Mouse (Mus musculus): ENCODE measurements around the gene Aagab. TPM values are rescaled to one million over a fixed set of nuclear protein-coding genes. Genes with fewer than 3 reads are reported as not detected.

The Aagab gene
- polyA plus RNA-seq, 1 experiment from 2014 or later = 32.5 TPM

DNA sequence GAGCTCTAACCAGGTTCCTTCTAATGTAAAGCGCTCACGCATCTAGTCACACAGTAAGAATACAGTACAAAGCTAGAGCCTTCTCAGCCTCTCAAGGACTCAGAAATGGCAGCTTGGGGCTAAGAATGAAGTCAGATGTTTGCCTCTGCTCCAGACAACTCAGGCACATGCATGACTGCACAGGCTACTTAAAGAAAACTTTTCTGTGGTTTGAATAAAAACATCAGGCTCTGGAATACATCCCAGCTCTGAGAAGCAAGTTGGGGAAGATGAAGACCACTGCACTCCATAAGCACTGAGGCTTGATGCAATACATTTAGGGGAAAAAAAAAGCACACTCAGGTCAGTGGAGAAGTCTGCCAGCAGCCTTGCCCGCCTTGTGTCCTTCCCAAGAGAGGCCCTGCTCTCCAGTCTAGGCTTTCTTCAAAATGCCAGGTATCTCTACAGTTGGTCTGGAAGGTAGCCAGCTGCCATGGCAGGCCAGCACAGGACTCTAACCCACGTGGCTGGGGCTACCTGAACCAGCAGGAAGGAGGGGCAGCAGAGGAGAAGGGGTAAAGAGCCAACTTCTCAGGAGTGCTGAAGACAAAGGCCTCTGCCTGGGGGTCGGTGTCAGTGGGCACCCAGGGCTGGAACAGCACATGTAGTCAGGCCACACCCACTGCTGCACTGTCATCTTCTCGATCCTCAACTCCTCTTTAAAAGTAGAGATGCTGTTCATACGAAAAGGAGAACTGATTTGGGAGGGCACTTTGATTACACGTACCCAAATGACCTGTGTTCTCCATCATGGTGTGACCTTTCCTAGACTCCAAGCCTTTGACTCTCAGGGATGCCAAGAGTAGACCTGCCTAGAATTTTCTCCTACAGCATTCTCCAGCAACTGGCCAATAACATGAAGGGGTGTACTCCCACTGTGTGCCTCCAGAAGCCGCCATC, 45.4 kb downstream of the Aagab start:
- Histone ChIP-seq H3K9ac (ENCODE audit: low read length) (no peak overlapping the region), H3K27me3 (ENCODE audit: control insufficient read depth, insufficient read depth, low read length) (no peaks in the 10 kb centered on the region), H3K4me1 (ENCODE audit: control insufficient read depth, insufficient read depth, low read length) (peaks cover 10% of the 10 kb centered on the region), H3K36me3 (ENCODE audit: control insufficient read depth, insufficient read depth) (peaks cover 30% of the 10 kb centered on the region), H3K9me3 (replicated peaks; ENCODE audit: control insufficient read depth, low read length) (no peaks in the 10 kb centered on the region), H3K27ac (ENCODE audit: low read length) (0 out of 2 replicates have a peak overlapping the region, but pooled peaks have one; percentile 1), H3K4me3 (ENCODE audit: low read length) (no peak overlapping the region), H3K4me2 (ENCODE audit: low read depth, low read length) (no peak overlapping the region)
- 69% methylated on average over 9 of the region's 9 CpGs for WGBS
- ATAC-seq (replicated peaks; ENCODE audit: extremely low read depth, insufficient read depth, low FRiP score) = no peak

DNA sequence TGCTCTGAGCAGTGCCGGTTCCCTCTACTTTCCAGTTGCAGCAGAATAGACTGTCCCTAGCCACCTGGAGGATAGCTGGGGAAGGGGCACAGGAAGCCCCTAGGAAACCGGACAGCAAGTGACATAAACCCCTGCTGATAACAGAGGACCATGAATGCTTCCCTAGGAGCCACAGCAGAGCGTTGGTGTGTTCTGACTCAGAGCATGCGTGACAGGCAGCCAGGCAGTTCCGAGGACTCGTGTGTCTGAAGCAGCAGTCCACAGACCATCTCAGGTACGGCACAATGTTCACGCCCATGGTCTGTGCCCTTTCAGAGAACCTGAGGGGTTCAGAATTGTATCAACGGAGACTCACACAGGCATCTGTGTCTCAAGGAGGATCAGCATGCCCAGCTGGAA, 46.1 kb downstream of the Aagab start:
- no peak overlapping the region for H3K27ac ChIP-seq (ENCODE audit: low read length)
- no peak overlapping the region for H3K9ac ChIP-seq (ENCODE audit: low read length)
- H3K4me2 ChIP-seq (ENCODE audit: low read depth, low read length) = no peak overlapping the region
- peaks cover 15% of the 10 kb centered on the region for H3K4me1 ChIP-seq (ENCODE audit: control insufficient read depth, insufficient read depth, low read length)
- ATAC-seq (replicated peaks; ENCODE audit: extremely low read depth, insufficient read depth, low FRiP score) = no peak
- no peaks in the 10 kb centered on the region for H3K27me3 ChIP-seq (ENCODE audit: control insufficient read depth, insufficient read depth, low read length)
- H3K4me3 ChIP-seq (ENCODE audit: low read length) = no peak overlapping the region
- no peaks in the 10 kb centered on the region for H3K9me3 ChIP-seq (replicated peaks; ENCODE audit: control insufficient read depth, low read length)
- H3K36me3 ChIP-seq (ENCODE audit: control insufficient read depth, insufficient read depth) = peaks cover 31% of the 10 kb centered on the region
- 74% methylated on average over 9 of the region's 9 CpGs for WGBS

DNA sequence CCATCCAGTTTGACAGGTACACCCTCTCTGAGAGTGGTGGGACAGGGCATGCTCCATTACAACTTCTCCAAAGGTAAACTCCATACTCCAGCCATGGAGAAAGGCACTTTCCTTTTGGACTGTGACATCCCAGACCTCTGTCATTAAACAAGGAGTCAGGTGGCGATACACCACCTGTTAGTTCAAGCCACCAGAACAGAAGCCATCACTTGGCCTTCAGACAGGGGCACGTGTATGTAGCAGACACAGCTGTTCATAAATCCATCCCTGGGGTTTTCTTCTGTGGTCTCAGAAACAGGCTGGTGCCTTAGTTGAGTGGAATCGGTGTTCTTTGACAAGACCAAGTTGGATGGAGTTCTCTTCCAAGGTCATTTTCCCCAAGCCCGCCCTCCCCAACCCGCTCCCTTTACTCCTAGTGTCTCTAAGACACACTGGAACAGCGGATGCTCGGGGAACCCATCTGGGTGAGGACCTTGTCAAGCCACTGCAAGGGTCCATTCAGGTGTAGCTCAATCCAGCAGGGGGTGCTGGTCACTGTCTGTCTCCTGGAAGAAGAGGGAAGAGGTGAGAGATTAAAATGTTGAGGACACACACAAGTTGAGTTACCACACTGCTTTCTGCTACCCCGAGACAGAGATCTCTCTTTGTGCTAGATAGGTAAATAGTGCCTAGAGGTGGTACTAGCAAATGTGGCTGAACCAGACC, 47.5 kb downstream of the Aagab start:
- no peak for ATAC-seq (replicated peaks; ENCODE audit: extremely low read depth, insufficient read depth, low FRiP score)
- Histone ChIP-seq H3K4me2 (ENCODE audit: low read depth, low read length) (no peak overlapping the region), H3K9me3 (replicated peaks; ENCODE audit: control insufficient read depth, low read length) (no peaks in the 10 kb centered on the region), H3K4me3 (ENCODE audit: low read length) (no peak overlapping the region), H3K27me3 (ENCODE audit: control insufficient read depth, insufficient read depth, low read length) (no peaks in the 10 kb centered on the region), H3K36me3 (ENCODE audit: control insufficient read depth, insufficient read depth) (peaks cover 31% of the 10 kb centered on the region), H3K27ac (ENCODE audit: low read length) (no peak overlapping the region), H3K9ac (ENCODE audit: low read length) (no peak overlapping the region), H3K4me1 (ENCODE audit: control insufficient read depth, insufficient read depth, low read length) (peaks cover 27% of the 10 kb centered on the region)
- 85% methylated on average over 8 of the region's 8 CpGs for WGBS

DNA sequence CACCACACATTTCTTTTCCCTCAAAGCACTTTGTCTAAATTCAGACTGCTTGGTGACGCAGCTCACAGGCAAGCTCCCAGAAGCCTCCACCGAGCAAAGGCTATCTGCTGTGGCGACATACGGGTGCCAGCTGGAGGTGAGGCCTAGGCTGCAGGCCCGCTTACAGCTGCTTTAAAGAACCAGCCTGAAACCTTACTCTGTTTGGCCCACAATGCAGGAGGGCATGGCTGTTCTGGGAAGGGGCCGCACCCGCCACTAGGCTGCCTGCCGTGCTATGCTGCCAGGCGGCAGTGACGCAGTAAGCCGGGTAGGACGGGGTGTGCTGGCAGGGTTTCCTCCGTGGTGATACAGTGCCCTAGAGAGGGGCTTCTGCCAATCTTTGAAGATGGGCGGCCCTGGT, 48.4 kb downstream of the Aagab start:
- H3K9me3 ChIP-seq (replicated peaks; ENCODE audit: control insufficient read depth, low read length) = no peaks in the 10 kb centered on the region
- peaks cover 36% of the 10 kb centered on the region for H3K4me1 ChIP-seq (ENCODE audit: control insufficient read depth, insufficient read depth, low read length)
- no peak overlapping the region for H3K4me3 ChIP-seq (ENCODE audit: low read length)
- no peak overlapping the region for H3K9ac ChIP-seq (ENCODE audit: low read length)
- no peak for ATAC-seq (replicated peaks; ENCODE audit: extremely low read depth, insufficient read depth, low FRiP score)
- H3K4me2 ChIP-seq (ENCODE audit: low read depth, low read length) = no peak overlapping the region
- H3K27ac ChIP-seq (ENCODE audit: low read length) = no peak overlapping the region; the same call in 1 of the 2 replicates
- WGBS = 76% methylated on average over 14 of the region's 14 CpGs
- H3K27me3 ChIP-seq (ENCODE audit: control insufficient read depth, insufficient read depth, low read length) = no peaks in the 10 kb centered on the region
- peaks cover 31% of the 10 kb centered on the region for H3K36me3 ChIP-seq (ENCODE audit: control insufficient read depth, insufficient read depth)

DNA sequence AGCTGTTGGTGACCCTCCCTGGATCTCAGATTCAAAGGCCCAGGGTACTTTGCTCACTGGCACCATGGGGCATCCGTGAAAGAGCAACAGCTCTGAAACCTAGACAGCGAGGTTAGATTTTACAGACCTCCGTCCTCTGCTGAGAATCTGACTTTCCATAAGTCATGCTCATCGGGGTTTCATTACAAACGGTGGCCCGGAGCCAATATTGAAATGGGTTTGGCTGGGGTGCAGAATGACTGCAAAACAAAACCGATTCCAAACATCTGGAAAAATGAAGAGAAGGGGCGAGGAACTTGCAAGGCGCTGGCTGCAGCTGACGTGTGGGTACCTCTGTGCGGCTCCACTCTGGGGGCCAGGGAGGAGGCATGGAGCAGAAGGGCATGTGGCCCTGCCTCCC, 49.1 kb downstream of the Aagab start:
- no peak overlapping the region for H3K4me2 ChIP-seq (ENCODE audit: low read depth, low read length)
- H3K36me3 ChIP-seq (ENCODE audit: control insufficient read depth, insufficient read depth) = peaks cover 31% of the 10 kb centered on the region
- H3K9me3 ChIP-seq (replicated peaks; ENCODE audit: control insufficient read depth, low read length) = no peaks in the 10 kb centered on the region
- no peaks in the 10 kb centered on the region for H3K27me3 ChIP-seq (ENCODE audit: control insufficient read depth, insufficient read depth, low read length)
- no peak overlapping the region for H3K4me3 ChIP-seq (ENCODE audit: low read length)
- WGBS = 73% methylated on average over 11 of the region's 11 CpGs
- H3K4me1 ChIP-seq (ENCODE audit: control insufficient read depth, insufficient read depth, low read length) = peaks cover 39% of the 10 kb centered on the region
- no peak overlapping the region for H3K9ac ChIP-seq (ENCODE audit: low read length)
- H3K27ac ChIP-seq (ENCODE audit: low read length) = no peak overlapping the region
- ATAC-seq (replicated peaks; ENCODE audit: extremely low read depth, insufficient read depth, low FRiP score) = no peak

DNA sequence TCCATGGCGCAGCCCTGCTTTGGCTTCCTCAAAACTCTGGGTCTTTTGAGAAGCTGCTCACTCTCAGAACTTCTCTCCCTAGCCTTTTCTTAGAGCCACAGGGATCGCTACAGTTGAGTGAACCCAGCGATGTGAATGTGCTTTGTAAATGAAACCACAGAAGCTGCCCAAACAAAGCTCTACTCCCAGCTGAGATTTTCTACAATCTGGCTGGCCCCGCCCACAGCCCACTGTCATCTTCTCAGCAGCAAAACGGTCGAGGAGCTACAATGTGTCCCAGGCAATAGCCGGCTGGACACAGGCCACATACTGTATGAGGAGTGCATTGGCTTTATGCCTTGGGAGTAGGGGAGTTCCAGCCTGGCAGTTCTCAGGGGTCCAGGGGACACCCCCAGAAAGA, 51.2 kb downstream of the Aagab start:
- 48% methylated on average over 7 of the region's 7 CpGs for WGBS
- H3K4me2 ChIP-seq (ENCODE audit: low read depth, low read length) = no peak overlapping the region
- H3K4me1 ChIP-seq (ENCODE audit: control insufficient read depth, insufficient read depth, low read length) = peaks cover 42% of the 10 kb centered on the region
- H3K4me3 ChIP-seq (ENCODE audit: low read length) = no peak overlapping the region
- peaks cover 26% of the 10 kb centered on the region for H3K36me3 ChIP-seq (ENCODE audit: control insufficient read depth, insufficient read depth)
- no peak for ATAC-seq (replicated peaks; ENCODE audit: extremely low read depth, insufficient read depth, low FRiP score)
- no peak overlapping the region for H3K27ac ChIP-seq (ENCODE audit: low read length)
- no peak overlapping the region for H3K9ac ChIP-seq (ENCODE audit: low read length)
- no peaks in the 10 kb centered on the region for H3K9me3 ChIP-seq (replicated peaks; ENCODE audit: control insufficient read depth, low read length)
- no peaks in the 10 kb centered on the region for H3K27me3 ChIP-seq (ENCODE audit: control insufficient read depth, insufficient read depth, low read length)

DNA sequence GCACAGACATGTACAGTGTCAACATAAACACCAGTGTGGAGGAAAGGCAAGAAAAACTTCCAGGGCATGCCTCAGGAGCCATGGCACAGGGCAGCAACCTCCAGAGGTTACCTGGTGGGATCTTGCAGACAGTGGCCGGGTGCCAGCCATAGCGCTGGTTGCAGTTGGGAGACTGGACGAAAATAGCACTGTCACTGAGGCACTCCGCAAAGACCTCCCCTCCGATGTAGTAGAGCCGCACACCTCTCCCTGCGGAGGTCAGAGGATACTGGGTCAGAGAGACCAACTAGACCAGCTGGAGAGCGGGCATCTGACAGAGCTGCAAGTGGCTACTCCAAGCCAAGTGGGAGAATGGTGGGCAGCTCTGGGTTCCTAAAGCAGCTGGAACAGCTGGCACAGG, 52.1 kb downstream of the Aagab start:
- H3K4me1 ChIP-seq (ENCODE audit: control insufficient read depth, insufficient read depth, low read length) = peaks cover 49% of the 10 kb centered on the region
- WGBS = 47% methylated on average over 8 of the region's 8 CpGs
- no peak for ATAC-seq (replicated peaks; ENCODE audit: extremely low read depth, insufficient read depth, low FRiP score)

DNA sequence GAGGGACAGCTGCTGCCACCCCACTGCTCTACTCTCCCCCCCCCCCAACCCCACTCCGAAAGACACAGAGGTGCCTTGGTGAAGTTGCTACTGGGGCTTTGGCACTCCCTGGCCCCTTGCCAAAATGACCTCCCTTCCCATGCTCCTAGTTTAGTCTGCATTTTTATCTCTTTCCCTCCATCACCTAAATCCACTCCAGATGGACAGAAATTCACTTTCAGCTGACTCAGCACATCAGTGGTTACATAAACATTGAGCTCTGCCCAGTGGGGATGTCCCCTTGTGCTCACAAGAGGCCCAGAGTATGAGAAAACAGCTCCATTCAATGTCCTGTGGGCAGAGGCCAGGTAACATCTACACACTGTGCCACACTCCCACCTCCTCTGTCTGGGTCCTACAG, 52.6 kb downstream of the Aagab start:
- Histone ChIP-seq H3K4me2 (ENCODE audit: low read depth, low read length) (no peak overlapping the region), H3K27me3 (ENCODE audit: control insufficient read depth, insufficient read depth, low read length) (no peaks in the 10 kb centered on the region), H3K9ac (ENCODE audit: low read length) (no peak overlapping the region), H3K9me3 (replicated peaks; ENCODE audit: control insufficient read depth, low read length) (no peaks in the 10 kb centered on the region), H3K4me3 (ENCODE audit: low read length) (no peak overlapping the region), H3K36me3 (ENCODE audit: control insufficient read depth, insufficient read depth) (peaks cover 13% of the 10 kb centered on the region; the same call in 1 of the 2 replicates), H3K27ac (ENCODE audit: low read length) (peak overlapping the region; percentile 40; the same call in 1 of the 2 replicates), H3K4me1 (ENCODE audit: control insufficient read depth, insufficient read depth, low read length) (peaks cover 49% of the 10 kb centered on the region)
- WGBS = 40% methylated on average over 1 of the region's 1 CpGs
- ATAC-seq (replicated peaks; ENCODE audit: extremely low read depth, insufficient read depth, low FRiP score) = no peak

More for the DNA sequence above, 52.1 kb downstream of the Aagab start:
- Histone ChIP-seq H3K27me3 (ENCODE audit: control insufficient read depth, insufficient read depth, low read length) (no peaks in the 10 kb centered on the region), H3K9me3 (replicated peaks; ENCODE audit: control insufficient read depth, low read length) (no peaks in the 10 kb centered on the region), H3K9ac (ENCODE audit: low read length) (no peak overlapping the region), H3K27ac (ENCODE audit: low read length) (peak overlapping the region; percentile 50; the same call in 1 of the 2 replicates), H3K4me3 (ENCODE audit: low read length) (no peak overlapping the region), H3K4me2 (ENCODE audit: low read depth, low read length) (no peak overlapping the region), H3K36me3 (ENCODE audit: control insufficient read depth, insufficient read depth) (peaks cover 17% of the 10 kb centered on the region)

DNA sequence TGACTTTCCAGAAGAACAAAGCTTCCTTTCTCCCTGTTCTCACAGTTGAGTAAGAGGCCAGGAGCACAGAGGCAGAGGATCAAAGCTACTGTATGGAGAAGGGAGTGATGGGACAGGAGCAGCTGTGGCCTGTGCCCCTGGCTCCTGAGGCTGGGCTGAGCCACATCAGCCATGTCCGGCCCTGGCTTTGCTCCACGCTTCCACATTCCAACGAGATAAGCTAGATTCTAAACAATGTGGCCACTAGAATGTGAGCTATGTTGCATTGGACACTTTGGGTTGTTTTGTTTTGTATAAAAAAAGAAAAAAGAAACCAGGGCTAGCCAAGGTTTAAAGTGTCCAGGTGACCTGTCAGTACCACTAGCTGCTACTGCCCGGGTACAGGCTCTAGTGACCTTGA, 54.7 kb downstream of the Aagab start:
- Histone ChIP-seq H3K4me1 (ENCODE audit: control insufficient read depth, insufficient read depth, low read length) (peaks cover 49% of the 10 kb centered on the region), H3K9ac (ENCODE audit: low read length) (no peak overlapping the region), H3K4me3 (ENCODE audit: low read length) (no peak overlapping the region), H3K27me3 (ENCODE audit: control insufficient read depth, insufficient read depth, low read length) (no peaks in the 10 kb centered on the region), H3K36me3 (ENCODE audit: control insufficient read depth, insufficient read depth) (peaks cover 10% of the 10 kb centered on the region), H3K27ac (ENCODE audit: low read length) (peak overlapping the region; percentile 61), H3K4me2 (ENCODE audit: low read depth, low read length) (no peak overlapping the region), H3K9me3 (replicated peaks; ENCODE audit: control insufficient read depth, low read length) (no peaks in the 10 kb centered on the region)
- 16% methylated on average over 4 of the region's 4 CpGs for WGBS
- ATAC-seq (replicated peaks; ENCODE audit: extremely low read depth, insufficient read depth, low FRiP score) = no peak; the same call in 1 of the 2 replicates
